Mouse (Mus musculus) urinary bladder, postnatal 25 days (tissue): Measurements from ENCODE around the gene Pidd1.

ENCODE experiments used
- DNase-seq: peaks from one replicate; pipeline ENCODE4 v3.0.0; 2022; ENCODE audit warnings: low spot score

Gene Pidd1

DNA sequence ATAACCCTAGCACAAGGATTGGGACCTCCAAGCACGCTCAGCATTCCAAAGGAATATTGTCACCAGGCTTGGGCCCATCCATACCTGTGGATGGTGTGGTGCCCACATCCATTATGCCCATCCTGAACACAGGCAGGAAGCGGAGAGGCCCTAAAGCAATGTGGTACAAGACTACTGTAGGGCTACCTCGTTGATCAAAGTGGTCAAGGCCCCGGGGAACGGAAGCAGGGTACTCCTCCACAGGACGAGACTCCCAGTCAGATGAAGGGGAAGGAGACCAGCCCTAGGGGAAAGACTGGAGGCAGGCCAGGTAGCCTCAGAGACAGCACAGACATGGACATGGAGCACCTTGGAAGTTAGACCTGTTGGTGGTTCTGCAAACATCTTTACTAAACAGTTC lies 28.9 kb upstream of the Pidd1 start:
- no peak for DNase-seq

- no peak for DNase-seq
Observed at GRCm38 (mm10) chr7:141472226-141472625, 28.4 kb upstream of the Pidd1 start.

DNA sequence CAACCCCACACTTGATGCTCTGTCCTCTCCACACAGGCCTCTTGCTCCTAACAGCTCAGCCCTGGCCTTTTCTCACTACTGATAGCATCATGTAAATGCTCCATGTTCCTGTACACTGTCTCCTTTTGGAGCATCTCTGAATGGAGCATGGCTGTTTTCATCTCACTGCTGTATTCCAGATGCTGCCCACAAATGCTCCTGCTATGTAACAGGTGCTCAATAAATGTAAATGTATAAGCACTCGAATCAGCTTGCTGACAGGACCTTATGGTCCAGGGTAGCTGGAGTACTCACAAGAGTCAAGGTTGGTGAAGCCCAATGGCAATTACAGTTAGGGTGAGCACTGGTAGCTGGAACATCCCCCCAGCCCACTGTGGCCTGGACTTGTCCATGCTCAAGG lies 27.4 kb upstream of the Pidd1 start:
- no peak for DNase-seq

DNA sequence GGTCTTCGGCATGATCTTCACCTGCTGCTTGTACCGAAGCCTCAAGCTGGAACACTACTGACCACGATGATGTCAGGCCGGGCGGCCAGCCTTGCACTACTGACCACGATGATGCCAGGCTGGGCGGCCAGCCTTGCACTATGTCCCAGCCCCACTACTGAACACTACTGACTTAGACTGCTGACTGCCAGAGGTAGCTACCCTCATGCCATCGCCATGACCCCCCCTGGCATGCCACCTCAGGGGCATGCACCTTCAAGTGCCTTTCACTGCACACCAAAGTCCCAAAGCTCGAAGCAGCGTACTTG lies 26.8 kb upstream of the Pidd1 start:
- DNase-seq = no peak

DNA sequence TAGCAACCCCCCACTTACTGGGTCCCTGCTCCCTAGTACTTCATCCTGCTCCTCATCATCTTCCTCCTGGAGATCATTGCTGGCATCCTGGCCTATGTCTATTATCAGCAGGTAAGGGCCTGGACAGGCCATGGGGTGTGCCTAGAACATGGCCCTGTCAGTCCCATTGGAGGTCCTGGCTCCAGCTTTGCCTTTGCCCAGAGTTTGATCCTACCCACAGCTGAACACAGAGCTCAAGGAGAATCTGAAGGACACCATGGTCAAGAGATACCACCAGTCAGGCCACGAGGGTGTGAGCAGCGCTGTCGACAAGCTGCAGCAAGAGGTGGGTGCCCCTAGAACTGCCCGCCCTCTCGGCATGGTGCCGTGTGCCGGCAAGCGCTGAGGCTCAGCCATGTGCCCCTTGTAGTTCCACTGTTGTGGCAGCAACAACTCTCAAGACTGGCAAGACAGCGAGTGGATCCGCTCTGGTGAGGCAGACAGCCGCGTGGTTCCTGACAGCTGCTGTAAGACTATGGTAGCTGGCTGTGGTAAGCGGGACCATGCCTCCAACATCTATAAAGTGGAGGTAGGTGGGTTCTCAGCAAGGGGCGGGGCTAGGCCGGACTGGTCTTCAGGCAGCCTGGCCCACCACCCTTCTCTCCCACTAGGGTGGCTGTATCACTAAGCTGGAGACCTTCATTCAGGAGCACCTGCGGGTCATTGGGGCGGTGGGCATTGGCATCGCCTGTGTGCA lies 26.2 kb upstream of the Pidd1 start:
- no peak for DNase-seq

DNA sequence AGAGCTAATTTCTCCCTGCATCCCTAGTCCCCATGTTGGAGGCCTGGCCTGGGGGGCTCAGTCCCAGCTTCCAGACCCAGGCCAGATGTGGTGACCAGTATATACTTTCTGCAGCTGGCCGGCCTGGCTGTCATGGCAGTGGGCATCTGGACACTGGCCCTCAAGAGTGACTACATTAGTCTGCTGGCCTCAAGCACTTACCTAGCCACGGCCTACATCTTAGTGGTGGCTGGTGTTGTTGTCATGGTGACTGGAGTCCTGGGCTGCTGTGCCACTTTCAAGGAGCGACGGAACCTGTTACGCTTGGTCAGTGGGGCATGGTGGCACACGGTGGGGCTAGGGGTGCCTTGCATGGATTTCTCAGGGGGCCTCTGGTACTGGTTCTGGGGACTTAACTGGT lies 25.5 kb upstream of the Pidd1 start:
- DNase-seq = no peak

DNA sequence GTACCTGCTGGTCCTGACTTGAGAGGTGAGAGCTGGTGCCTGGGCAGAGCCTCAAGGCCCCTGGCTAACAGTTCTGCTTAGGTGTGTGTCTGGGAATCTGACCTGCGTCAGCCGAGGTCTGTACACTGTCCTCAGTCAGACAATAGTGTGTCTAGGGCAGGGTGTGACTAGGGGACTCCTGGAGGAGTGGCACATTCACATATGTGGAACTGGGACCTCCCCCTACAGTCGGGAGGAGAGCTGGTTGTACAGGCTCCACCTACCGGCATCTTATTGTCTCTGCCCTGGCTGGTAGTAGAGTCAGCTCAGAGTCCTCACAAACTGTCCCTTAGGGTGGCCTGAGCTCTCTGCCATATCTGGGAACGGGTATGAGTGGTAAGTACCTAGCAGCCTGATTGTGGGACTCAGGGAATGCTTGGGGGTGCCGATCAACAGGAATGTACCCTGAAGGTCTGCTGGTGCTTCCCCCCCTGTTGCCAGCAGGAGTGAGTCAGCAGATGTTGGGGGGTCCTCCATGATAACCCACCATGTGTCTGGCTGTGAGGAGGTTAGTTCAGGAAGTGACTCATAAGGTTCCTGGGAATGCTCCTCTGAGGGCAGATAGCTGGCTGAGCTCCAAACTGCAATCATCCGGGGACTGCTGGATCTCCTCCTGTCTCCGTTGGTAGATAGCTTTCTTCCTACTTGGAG lies 24.8 kb upstream of the Pidd1 start:
- DNase-seq = peak; percentile 56

DNA sequence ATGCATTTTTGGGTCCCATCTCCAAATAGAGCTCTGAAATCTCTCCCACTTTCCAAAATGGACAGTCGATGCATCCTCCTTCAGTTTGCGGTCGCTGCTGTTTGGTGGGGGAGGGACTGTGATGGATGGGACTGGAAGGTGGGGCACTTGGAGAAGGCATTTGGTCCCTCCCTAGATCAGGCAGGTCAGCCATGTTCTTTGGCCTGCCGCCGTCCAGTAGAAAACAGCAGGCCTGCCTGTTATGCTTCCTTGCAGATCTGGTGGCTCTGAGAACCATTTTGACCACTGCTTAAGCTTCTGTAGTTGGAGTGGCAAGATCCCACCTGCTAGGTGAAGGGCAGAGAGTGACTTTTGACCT lies 24.3 kb upstream of the Pidd1 start:
- DNase-seq = no peak

- DNase-seq = peak; percentile 90
Observed at GRCm38 (mm10) chr7:141467230-141468030, 23.6 kb upstream of the Pidd1 start, which contains the start of gene Cd151. TSS of gene Cd151 (plus strand) at chr7:141467392.

DNA sequence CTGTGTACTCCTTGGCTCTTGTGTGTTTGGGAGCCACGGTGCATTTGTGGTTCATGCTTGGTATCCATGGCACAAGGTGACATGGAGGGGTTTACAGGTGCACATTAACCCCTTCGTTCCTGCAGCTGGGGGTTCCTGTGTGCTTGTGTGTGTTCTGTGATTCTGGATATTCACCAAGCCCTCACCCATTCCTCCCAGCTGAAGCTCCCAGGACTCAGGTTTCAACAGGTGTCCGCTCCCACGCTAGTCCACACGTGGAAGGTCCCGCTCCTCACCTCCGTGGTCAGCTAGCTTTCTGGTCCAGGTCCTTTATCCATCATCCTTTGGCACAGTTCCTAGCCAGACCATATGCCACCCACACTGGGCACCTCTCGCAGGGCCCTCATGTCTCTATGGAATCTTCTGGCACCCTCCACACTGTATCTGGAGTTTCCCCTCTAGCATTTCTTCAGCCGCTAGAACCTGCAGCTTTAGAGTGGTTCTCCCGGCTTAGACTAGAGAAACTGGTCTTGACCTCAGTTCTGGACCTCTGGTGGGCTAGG lies 22.9 kb upstream of the Pidd1 start:
- DNase-seq = no peak

- no peak for DNase-seq
Observed at GRCm38 (mm10) chr7:141466045-141466394, 22.2 kb upstream of the Pidd1 start.

- DNase-seq = no peak
Observed at GRCm38 (mm10) chr7:141465388-141466044, 21.7 kb upstream of the Pidd1 start.

- DNase-seq = no peak
Observed at GRCm38 (mm10) chr7:141464603-141465201, 20.9 kb upstream of the Pidd1 start.

DNA sequence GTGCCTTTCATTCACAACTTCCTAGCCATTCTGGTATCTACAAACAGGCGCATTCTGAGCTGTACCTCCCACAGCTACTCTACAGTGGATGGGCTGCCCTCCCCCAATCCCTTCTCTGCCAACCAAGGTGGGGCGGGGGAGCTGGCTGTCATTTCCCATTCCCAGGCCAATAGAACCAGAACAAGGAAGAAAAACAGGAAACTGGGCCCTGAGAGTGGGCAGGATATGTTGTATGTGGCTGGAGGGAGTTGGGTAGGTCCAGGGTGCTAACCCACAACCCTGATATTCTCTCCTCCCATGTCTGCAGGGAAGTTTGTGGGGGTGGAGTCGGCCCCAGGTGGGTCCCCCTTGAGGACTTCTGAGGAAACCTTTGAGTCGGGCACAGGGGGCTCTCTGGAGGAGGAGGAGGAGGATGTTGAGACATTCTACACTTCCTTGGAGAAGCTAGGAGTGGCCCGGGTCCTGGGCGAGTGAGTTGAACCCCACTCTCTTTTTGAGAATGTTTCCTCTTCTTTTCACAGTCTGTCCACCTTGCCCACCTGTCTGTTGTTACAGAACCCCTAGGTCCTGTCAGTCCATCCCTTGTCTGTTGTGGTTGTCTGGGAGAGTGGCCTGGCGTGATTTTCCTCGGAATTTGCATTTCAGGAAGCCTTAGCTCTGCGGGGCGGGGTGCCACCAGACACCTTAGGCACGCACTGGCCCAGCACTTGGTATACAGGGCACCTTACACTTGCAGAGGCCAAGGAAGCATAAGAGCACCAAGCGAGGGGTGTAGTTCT lies 20.2 kb upstream of the Pidd1 start:
- no peak for DNase-seq

- DNase-seq = no peak
Observed at GRCm38 (mm10) chr7:141462333-141462821, 18.6 kb upstream of the Pidd1 start.

DNA sequence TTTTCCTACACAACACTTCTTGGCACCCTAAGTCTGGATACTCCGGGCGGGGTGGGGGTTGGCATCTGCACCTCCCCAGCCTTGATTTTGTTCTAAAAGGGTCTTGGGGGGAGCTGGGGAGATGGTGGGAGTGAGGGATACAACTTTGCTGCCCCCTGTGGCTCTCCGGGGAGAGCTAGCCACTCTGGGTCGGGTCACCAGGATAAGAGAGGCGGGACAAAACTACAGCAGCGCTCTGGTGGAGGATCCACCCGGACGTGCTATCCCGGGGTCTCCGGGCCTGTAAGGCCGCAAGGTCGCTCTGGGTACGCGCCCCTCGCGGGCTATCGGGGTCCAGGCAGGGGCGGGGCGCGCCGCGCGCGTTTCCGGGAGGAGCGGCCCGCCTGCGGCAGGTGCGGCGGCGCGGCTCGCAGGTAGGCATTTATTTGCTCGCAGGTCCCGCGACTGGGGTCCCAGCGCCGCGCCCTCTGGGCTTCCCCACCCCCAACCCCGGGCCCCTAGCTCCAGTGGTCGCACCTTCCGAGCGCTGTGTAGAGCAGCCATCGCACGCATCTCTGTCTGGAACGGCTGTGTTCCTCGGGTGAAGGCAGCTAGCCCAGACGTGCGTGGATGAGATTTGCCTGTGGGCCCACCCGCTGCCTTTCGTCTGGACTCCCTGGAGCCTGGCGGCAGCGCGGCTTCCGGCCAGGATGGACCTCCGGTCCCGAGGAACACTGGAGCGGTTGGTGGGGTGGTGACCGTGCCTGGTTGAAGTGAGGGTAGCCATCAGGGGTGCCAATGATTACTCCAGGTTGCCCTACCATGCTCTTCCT lies 17.9 kb upstream of the Pidd1 start:
- DNase-seq = no peak

DNA sequence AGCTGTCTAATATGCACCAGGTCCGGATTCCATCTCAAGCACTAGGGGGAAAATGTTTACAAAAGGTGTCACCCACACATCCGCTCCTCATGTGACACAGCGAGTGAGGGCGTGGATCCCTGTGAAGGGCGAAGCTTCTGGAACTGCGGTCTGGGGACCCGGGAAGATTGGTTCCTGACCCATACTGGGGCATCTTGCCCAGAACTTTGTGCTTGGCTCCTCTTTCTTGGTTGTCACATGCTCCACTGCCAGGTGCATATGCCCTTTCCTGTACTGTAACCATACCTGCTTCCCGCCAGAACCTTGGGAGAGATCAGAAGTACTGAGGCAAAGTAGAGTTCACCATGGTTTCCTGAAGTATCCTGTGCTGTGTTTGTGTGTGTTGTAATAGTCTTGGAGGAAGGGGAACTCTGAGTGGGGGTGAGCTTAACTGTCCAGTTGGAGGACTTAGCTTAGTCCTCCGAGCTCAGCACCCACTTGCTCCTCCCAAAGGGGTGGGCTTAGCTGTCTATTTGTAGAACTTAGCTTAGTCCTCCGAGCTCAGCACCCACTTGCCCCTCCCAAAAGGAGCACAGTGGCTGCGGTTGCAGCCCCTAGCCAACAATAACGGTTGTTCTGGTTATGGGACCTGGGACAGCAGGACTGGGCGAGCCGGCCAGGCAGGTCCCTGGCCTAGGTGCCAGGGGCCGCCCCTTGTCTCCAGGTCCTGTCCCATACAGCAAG lies 16.7 kb upstream of the Pidd1 start, which contains the start of gene Cracr2b:
TSS of gene Cracr2b (plus strand) at position 704 of the 723 bp plus-strand sequence.
- DNase-seq = no peak

- DNase-seq = no peak
Observed at GRCm38 (mm10) chr7:141460001-141460390, 16.2 kb upstream of the Pidd1 start.

DNA sequence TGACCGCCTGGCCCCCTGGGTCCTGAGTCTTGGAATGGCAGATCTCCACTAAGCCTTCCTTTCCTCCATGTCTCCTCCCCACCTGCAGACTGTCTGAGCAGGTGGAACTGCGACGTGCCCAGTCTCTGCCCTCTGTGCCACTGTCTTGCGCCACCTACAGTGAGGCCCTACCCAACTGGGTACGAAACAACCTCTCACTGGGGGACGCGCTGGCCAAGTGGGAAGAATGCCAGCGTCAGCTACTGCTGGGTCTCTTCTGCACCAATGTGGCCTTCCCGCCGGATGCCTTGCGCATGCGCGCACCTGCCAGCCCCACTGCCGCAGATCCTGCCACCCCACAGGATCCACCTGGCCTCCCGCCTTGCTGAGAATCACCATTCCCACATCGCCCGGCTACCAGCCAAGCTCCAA lies 15.5 kb upstream of the Pidd1 start:
- no peak for DNase-seq
